Mouse (Mus musculus) MN1 (cell line): Measurements from ENCODE around the gene Rims1.

ENCODE experiments used
- DNase-seq: peaks from one replicate; pipeline ENCODE4 v3.0.0-alpha.2; 2016; ENCODE audit warnings: low spot score

Gene Rims1

GRCm38 (mm10) chr1:22245748-22246147 lies 560.0 kb downstream of the Rims1 start:
- DNase-seq = no peak
